Mouse (Mus musculus): Measurements from ENCODE around the gene Gcm2.

GRCm38 (mm10) chr13:41085140-41085539, 25.7 kb downstream of the Gcm2 start:
- no peak for TF ChIP-seq POLR2A (IDR thresholded peaks at IDR 0.05; ENCODE audit: control insufficient read depth, low read depth, low read length)
- no peak for TF ChIP-seq CTCF (IDR thresholded peaks at IDR 0.05; ENCODE audit: control insufficient read depth, insufficient read depth, insufficient replicate concordance, low read depth, low read length)
